Mouse (Mus musculus) CD4-positive naive resting alpha-beta T cell, adult 76 days (primary cell): ENCODE results near the gene Mettl18. TPM values are rescaled to one million over a fixed set of nuclear protein-coding genes. Genes with fewer than 3 reads are reported as not detected.

Experiments used
- total RNA-seq: library from RNA; stranded (reverse); gene quantifications from one replicate; pipeline ENCODE4 v1.2.4, GENCODE M21; 2023

Gene Mettl18
- 4.7 TPM for total RNA-seq

GRCm38 (mm10) chr1:163994721-163995608 lies at the start of gene Mettl18, which contains the start of gene BC055324:
TSS of gene Mettl18 (plus strand) at chr1:163994889.
TSS of gene BC055324 (minus strand) at chr1:163994796.

Other genes with a start within 250 kb of the Mettl18 start
- 2.9 TPM for gene Kifap3, start 215.3 kb upstream of the Mettl18 start, total RNA-seq
- 41.7 TPM for gene Scyl3, start 65.8 kb upstream of the Mettl18 start, total RNA-seq
- 3.7 TPM for gene BC055324, start 93 bp upstream of the Mettl18 start, total RNA-seq
- not detected for gene Sele, start 53.3 kb downstream of the Mettl18 start, total RNA-seq
- 525 TPM for gene Sell, start 67.1 kb downstream of the Mettl18 start, total RNA-seq
- gene Selp, start 120.4 kb downstream of the Mettl18 start, total RNA-seq: 0.29 TPM
- 0.91 TPM for gene F5, start 156.9 kb downstream of the Mettl18 start, total RNA-seq